Mouse (Mus musculus) liver, embryonic 14.5 days (tissue): Measurements from ENCODE around the gene Mettl17.

Experiments
- CTCF ChIP-seq: IDR thresholded peaks from 2 replicates; pipeline ENCODE4 v1.5.1; 2016; ENCODE audit warnings: antibody characterized with exemption, low read depth, control low read depth
- EP300 ChIP-seq: IDR thresholded peaks from 2 replicates; pipeline ENCODE4 v1.6.1; 2016; ENCODE audit warnings: antibody characterized with exemption, low read depth

- TF ChIP-seq CTCF (no peak), EP300 (no peak)
Measured at GRCm38 (mm10) chr14:51884598-51885331, at the start of gene Mettl17.
